Mouse (Mus musculus) MEL (cell line): ENCODE measurements around the gene Traf3ip2. TPM values are rescaled to one million over a fixed set of nuclear protein-coding genes. Genes with fewer than 3 reads are reported as not detected.
A peak's percentile ranks its signal among the peaks of the same experiment; 100 is the strongest.

Source experiments
- DNase-seq: peaks from one replicate; pipeline ENCODE4 v3.0.0; 2011; ENCODE audit warnings: low read depth, low spot score
- H3K27ac ChIP-seq: 2 replicates; pipeline ENCODE4 v1.5.1; 2012; ENCODE audit warnings: low read depth, mild to moderate bottlenecking, control low read depth, low read length, moderate library complexity; ENCODE audit not compliant: control insufficient read depth
- H3K27me3 ChIP-seq, 2 experiments: fragments of 150-350 bp in 1 of 2; sonication (generic) in 1 of 2; 2 replicates each; pipeline ENCODE4 v1.6.1; 2012; ENCODE audit warnings: low read length in 2 of 2, mild to moderate bottlenecking in 2 of 2, improper control_type of control experiment in 1 of 2, moderate library complexity in 1 of 2; ENCODE audit not compliant: insufficient read depth in 2 of 2, control insufficient read depth in 1 of 2
- H3K36me3 ChIP-seq, 2 experiments: 2 replicates each; pipeline ENCODE4 v1.6.1; 2012 to 2014; ENCODE audit warnings: low read length in 2 of 2, improper control_type of control experiment in 1 of 2, inconsistent platforms in 1 of 2, mild to moderate bottlenecking in 1 of 2; ENCODE audit not compliant: insufficient read depth in 2 of 2, control insufficient read depth in 1 of 2
- H3K4me1 ChIP-seq, 2 experiments: fragments of 150-350 bp in 1 of 2; sonication (generic) in 1 of 2; 2 replicates each; pipeline ENCODE4 v1.6.1; 2012; ENCODE audit warnings: low read length in 2 of 2, improper control_type of control experiment in 1 of 2, mild to moderate bottlenecking in 1 of 2; ENCODE audit not compliant: insufficient read depth in 2 of 2, control insufficient read depth in 1 of 2
- H3K4me3 ChIP-seq, 2 experiments: fragments of 150-350 bp in 1 of 2; sonication (generic) in 1 of 2; 2 replicates each; pipeline ENCODE4 v1.5.1; 2012; ENCODE audit warnings: low read depth in 2 of 2, low read length in 2 of 2, mild to moderate bottlenecking in 2 of 2, moderate library complexity in 2 of 2, control low read depth in 1 of 2, improper control_type of control experiment in 1 of 2; ENCODE audit not compliant: control insufficient read depth in 1 of 2, insufficient read depth in 1 of 2
- H3K79me2 ChIP-seq: 2 replicates; pipeline ENCODE4 v1.6.1; 2012; ENCODE audit warnings: mild to moderate bottlenecking, low read length, moderate library complexity; ENCODE audit not compliant: control insufficient read depth, poor library complexity, insufficient read depth
- H3K9ac ChIP-seq: 2 replicates; pipeline ENCODE4 v1.6.1; 2012; ENCODE audit warnings: low read depth, mild to moderate bottlenecking, control low read depth, low read length, moderate library complexity; ENCODE audit not compliant: control insufficient read depth, poor library complexity, severe bottlenecking
- H3K9me3 ChIP-seq: fragments of 150-350 bp; sonication (generic); replicated peaks from 2 replicates; pipeline ENCODE4 v1.6.1; 2012; ENCODE audit warnings: mild to moderate bottlenecking, low read length, improper control_type of control experiment, moderate library complexity; ENCODE audit not compliant: insufficient read depth
- BHLHE40 ChIP-seq: IDR thresholded peaks from 2 replicates; pipeline ENCODE4 v1.6.1; 2012; ENCODE audit warnings: low read depth, mild to moderate bottlenecking, inconsistent platforms, low read length, improper control_type of control experiment, borderline replicate concordance
- E2F4 ChIP-seq: IDR thresholded peaks from 2 replicates; pipeline ENCODE4 v1.6.1; 2011; ENCODE audit warnings: low read depth, low read length, improper control_type of control experiment, borderline replicate concordance
- ETS1 ChIP-seq: IDR thresholded peaks from 2 replicates; pipeline ENCODE4 v1.6.1; 2012; ENCODE audit warnings: low read depth, mild to moderate bottlenecking, inconsistent platforms, low read length, improper control_type of control experiment, moderate library complexity
- HCFC1 ChIP-seq: IDR thresholded peaks from 2 replicates; pipeline ENCODE4 v1.6.1; 2012; ENCODE audit warnings: low read depth, mild to moderate bottlenecking, inconsistent platforms, low read length, improper control_type of control experiment, moderate library complexity
- MXI1 ChIP-seq: IDR thresholded peaks from 2 replicates; pipeline ENCODE4 v1.6.1; 2011; ENCODE audit warnings: mild to moderate bottlenecking, low read depth, low read length, improper control_type of control experiment
- MYB ChIP-seq: IDR thresholded peaks from 2 replicates; pipeline ENCODE4 v1.6.1; 2011; ENCODE audit warnings: mild to moderate bottlenecking, low read depth, low read length, improper control_type of control experiment
- MYC ChIP-seq: IDR thresholded peaks from 2 replicates; pipeline ENCODE4 v1.6.1; 2011; ENCODE audit warnings: low read depth, mild to moderate bottlenecking, low read length, improper control_type of control experiment, moderate library complexity
- NELFE ChIP-seq: IDR thresholded peaks from 2 replicates; pipeline ENCODE4 v1.6.1; 2011; ENCODE audit warnings: low read depth, low read length, improper control_type of control experiment
- NRF1 ChIP-seq: IDR thresholded peaks from 2 replicates; pipeline ENCODE4 v1.6.1; 2014; ENCODE audit warnings: low read depth, mild to moderate bottlenecking, inconsistent platforms, low read length, improper control_type of control experiment, moderate library complexity; ENCODE audit not compliant: poor library complexity, insufficient read depth, severe bottlenecking
- POLR2AphosphoS5 ChIP-seq: IDR thresholded peaks from 2 replicates; pipeline ENCODE4 v1.6.1; 2012; ENCODE audit warnings: low read depth, borderline replicate concordance, mild to moderate bottlenecking, inconsistent platforms, low read length, moderate library complexity, mixed read lengths
- RAD21 ChIP-seq: IDR thresholded peaks from 2 replicates; pipeline ENCODE4 v1.6.1; 2011; ENCODE audit warnings: mild to moderate bottlenecking, low read depth, low read length, improper control_type of control experiment
- SIN3A ChIP-seq: IDR thresholded peaks from 2 replicates; pipeline ENCODE4 v1.6.1; 2012; ENCODE audit warnings: low read length, improper control_type of control experiment, inconsistent platforms
- TAL1 ChIP-seq: IDR thresholded peaks from 2 replicates; pipeline ENCODE4 v1.6.1; 2012; ENCODE audit warnings: mild to moderate bottlenecking, inconsistent platforms, low read length, moderate library complexity, mixed read lengths
- TCF12 ChIP-seq: IDR thresholded peaks from 2 replicates; pipeline ENCODE4 v1.6.1; 2014; ENCODE audit warnings: low read depth, mild to moderate bottlenecking, inconsistent platforms, low read length, improper control_type of control experiment, moderate library complexity
- UBTF ChIP-seq: IDR thresholded peaks from 2 replicates; pipeline ENCODE4 v1.6.1; 2012; ENCODE audit warnings: low read depth, mild to moderate bottlenecking, inconsistent platforms, low read length, improper control_type of control experiment, moderate library complexity, borderline replicate concordance; ENCODE audit not compliant: insufficient read depth
- ZC3H11A ChIP-seq: IDR thresholded peaks from 2 replicates; pipeline ENCODE4 v1.6.1; 2012; ENCODE audit warnings: low read depth, mild to moderate bottlenecking, inconsistent platforms, low read length, improper control_type of control experiment
- ZMIZ1 ChIP-seq: IDR thresholded peaks from 2 replicates; pipeline ENCODE4 v1.6.1; 2012; ENCODE audit warnings: low read depth, mild to moderate bottlenecking, inconsistent platforms, low read length, improper control_type of control experiment, moderate library complexity
- ZNF384 ChIP-seq: IDR thresholded peaks from 2 replicates; pipeline ENCODE4 v1.6.1; 2012; ENCODE audit warnings: low read depth, mild to moderate bottlenecking, inconsistent platforms, low read length, improper control_type of control experiment
- polyA plus RNA-seq, 2 experiments: library from polyadenylated mRNA; stranded (reverse) in 1 of 2; unstranded in 1 of 2; fragments of >175 nt in 1 of 2; fragments of >200 nt in 1 of 2; gene quantifications; 2 replicates each; pipeline versions ENCODE4 v1.2.1 to v1.2.4; 2012; ENCODE audit warnings: low replicate concordance in 2 of 2, low read depth in 1 of 2; ENCODE audit not compliant: insufficient read length in 2 of 2, insufficient read depth in 1 of 2, missing spikeins in 1 of 2
- total RNA-seq: library from RNA; depleted of rRNA; stranded (reverse); fragments of 300-350 nt; gene quantifications from 2 replicates; pipeline ENCODE4 v1.2.3, GENCODE M21; 2012

Gene Traf3ip2
- total and polyA plus RNA-seq, 3 experiments = 1.3 to 3.0 TPM; not detected in 1

DNA sequence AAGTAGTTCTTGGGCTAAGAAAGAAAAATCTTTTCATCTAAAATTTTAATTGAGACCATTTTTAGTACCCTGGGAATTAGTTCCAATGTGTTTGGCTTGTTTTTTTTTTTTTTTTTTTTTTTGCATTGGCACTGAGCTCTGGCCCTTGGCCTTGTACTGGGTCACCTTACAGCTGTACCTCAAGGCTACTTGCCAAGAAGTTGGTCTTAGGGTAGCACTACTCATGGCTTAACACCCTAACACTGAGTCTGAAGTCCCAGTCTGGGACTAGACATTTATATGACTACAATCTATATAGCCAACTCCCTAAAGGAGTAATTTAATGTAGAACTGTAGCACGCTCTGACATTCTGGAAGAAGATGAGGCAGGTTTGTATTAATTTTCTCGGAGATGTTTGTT, 69.8 kb downstream of the Traf3ip2 start:
- H3K27me3 ChIP-seq = no peaks in the 10 kb centered on the region
- H3K36me3 ChIP-seq = peaks cover 0 to 8% of the 10 kb centered on the region in 2 experiments; a peak in 2 of 4 replicates
- H3K9me3 ChIP-seq = no peaks in the 10 kb centered on the region
- no peak overlapping the region for H3K4me3 ChIP-seq
- H3K79me2 ChIP-seq = no peaks in the 10 kb centered on the region
- no peak overlapping the region for H3K27ac ChIP-seq
- H3K4me1 ChIP-seq = peaks cover 7 to 10% of the 10 kb centered on the region in 2 experiments
- DNase-seq = no peak
- TF ChIP-seq BHLHE40 (no peak), UBTF (no peak), RAD21 (no peak), ZC3H11A (no peak), NELFE (no peak), TAL1 (no peak), E2F4 (no peak), TCF12 (no peak), NRF1 (no peak), MYC (no peak), MYB (no peak), ETS1 (no peak), POLR2AphosphoS5 (no peak)
- H3K9ac ChIP-seq = no peak overlapping the region

DNA sequence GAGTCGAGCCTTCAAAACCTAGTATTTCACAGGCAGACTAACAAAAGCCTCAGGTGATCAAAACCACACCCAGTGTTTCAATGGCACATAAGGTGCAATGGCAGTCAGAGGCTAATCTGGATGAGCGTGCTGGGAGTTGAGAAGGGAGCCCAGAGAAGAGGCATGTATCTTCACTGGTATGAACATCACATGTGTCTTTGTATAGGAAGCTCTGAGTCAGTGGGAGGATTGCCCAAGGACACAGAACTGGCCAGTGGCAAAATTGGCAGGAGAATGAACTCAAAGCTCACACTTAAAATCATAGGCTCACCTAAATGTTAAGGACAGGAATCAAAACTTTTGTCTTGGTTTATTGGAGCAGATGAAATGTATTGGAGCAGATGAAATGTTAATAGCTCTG, 70.7 kb downstream of the Traf3ip2 start:
- H3K36me3 ChIP-seq = peaks cover 0 to 8% of the 10 kb centered on the region in 2 experiments; a peak in 2 of 4 replicates
- TF ChIP-seq SIN3A = no peak
- no peak for DNase-seq
- H3K9ac ChIP-seq = no peak overlapping the region
- no peak overlapping the region for H3K27ac ChIP-seq
- peaks cover 7 to 10% of the 10 kb centered on the region in 2 experiments for H3K4me1 ChIP-seq
- no peak overlapping the region for H3K4me3 ChIP-seq
- no peaks in the 10 kb centered on the region for H3K27me3 ChIP-seq
- no peaks in the 10 kb centered on the region for H3K9me3 ChIP-seq
- no peaks in the 10 kb centered on the region for H3K79me2 ChIP-seq

DNA sequence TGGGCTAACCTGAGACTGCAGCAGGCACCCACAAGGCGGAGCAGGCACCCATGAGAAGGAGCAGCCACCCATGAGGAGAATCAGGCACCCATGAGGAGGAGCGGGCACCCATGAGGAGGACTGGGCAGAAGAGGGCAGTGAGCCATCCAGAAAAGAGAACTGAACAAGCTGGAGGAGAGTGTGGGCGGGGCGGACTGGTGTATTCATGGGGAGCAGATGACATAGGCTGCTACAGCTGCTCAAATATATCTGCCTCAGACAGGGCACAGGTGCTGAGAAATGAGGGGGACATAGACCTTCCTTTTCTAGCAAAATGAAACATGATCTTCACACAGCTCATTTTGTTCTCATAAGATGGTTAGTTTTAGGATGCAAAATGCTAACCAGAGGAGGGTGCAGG, 74.1 kb downstream of the Traf3ip2 start:
- Histone ChIP-seq H3K9ac (no peak overlapping the region), H3K36me3 (peaks cover 0 to 8% of the 10 kb centered on the region in 2 experiments; a peak in 2 of 4 replicates), H3K79me2 (no peaks in the 10 kb centered on the region), H3K9me3 (no peaks in the 10 kb centered on the region), H3K4me1 (peaks cover 7 to 10% of the 10 kb centered on the region in 2 experiments), H3K27ac (no peak overlapping the region), H3K4me3 (no peak overlapping the region), H3K27me3 (no peaks in the 10 kb centered on the region)
- peak; percentile 47 for DNase-seq
- no peak for TF ChIP-seq HCFC1
- TF ChIP-seq MXI1 = no peak
- TF ChIP-seq ZMIZ1 = no peak
- TF ChIP-seq ZNF384 = no peak
- TF ChIP-seq, all 39 proteins: peak for 0
